Mouse (Mus musculus) adrenal gland, adult 18-20 months (tissue): Measurements from ENCODE around the gene Hebp1. TPM values are rescaled to one million over a fixed set of nuclear protein-coding genes. Genes with fewer than 3 reads are reported as not detected.

Source experiments
- DNase-seq, 2 experiments: peaks; one replicate each; pipeline ENCODE4 v3.0.0; 2021 to 2022; ENCODE audit warnings: low spot score in 2 of 2
- total RNA-seq, 2 experiments: library from RNA; stranded (reverse); gene quantifications; 1 replicate in 1 of 2; 2 replicates in 1 of 2; pipeline ENCODE4 v1.2.3; 2021

The Hebp1 gene
- total RNA-seq, 2 experiments from 2014 or later: 17.3 to 46.7 TPM

- no peak for DNase-seq
Measured at GRCm38 (mm10) chr6:135200122-135200957, 2.5 kb upstream of the Hebp1 start.

GRCm38 (mm10) chr6:135198726-135199125 is 904 bp upstream of the Hebp1 start:
- no peak for DNase-seq

- DNase-seq: no peak
Measured at GRCm38 (mm10) chr6:135197446-135197845, 376 bp downstream of the Hebp1 start.

- no peak for DNase-seq
Measured at GRCm38 (mm10) chr6:135196707-135197106, 1.1 kb downstream of the Hebp1 start.

- DNase-seq: no peak
Measured at GRCm38 (mm10) chr6:135194907-135195306, 2.9 kb downstream of the Hebp1 start.

GRCm38 (mm10) chr6:135193733-135194132 is 4.1 kb downstream of the Hebp1 start:
- no peak for DNase-seq

GRCm38 (mm10) chr6:135192993-135193392 is 4.8 kb downstream of the Hebp1 start:
- no peak for DNase-seq

- DNase-seq: no peak
Measured at GRCm38 (mm10) chr6:135191906-135192305, 5.9 kb downstream of the Hebp1 start.

- DNase-seq: no peak
Measured at GRCm38 (mm10) chr6:135190122-135190521, 7.7 kb downstream of the Hebp1 start.

GRCm38 (mm10) chr6:135188629-135189028 is 9.2 kb downstream of the Hebp1 start:
- no peak for DNase-seq

- DNase-seq: no peak
Measured at GRCm38 (mm10) chr6:135187076-135187917, 10.5 kb downstream of the Hebp1 start.

GRCm38 (mm10) chr6:135183961-135184360 is 13.9 kb downstream of the Hebp1 start:
- DNase-seq: no peak

GRCm38 (mm10) chr6:135182925-135183324 is 14.9 kb downstream of the Hebp1 start:
- no peak for DNase-seq

GRCm38 (mm10) chr6:135178599-135178998 is 19.2 kb downstream of the Hebp1 start:
- DNase-seq: no peak

GRCm38 (mm10) chr6:135177271-135177670 is 20.6 kb downstream of the Hebp1 start:
- no peak for DNase-seq

- DNase-seq: no peak
Measured at GRCm38 (mm10) chr6:135175014-135175413, 22.8 kb downstream of the Hebp1 start.

GRCm38 (mm10) chr6:135171736-135172135 is 26.1 kb downstream of the Hebp1 start:
- DNase-seq: no peak

GRCm38 (mm10) chr6:135169246-135169645 is 28.6 kb downstream of the Hebp1 start:
- DNase-seq: no peak

GRCm38 (mm10) chr6:135168471-135168870 is 29.4 kb downstream of the Hebp1 start:
- no peak for DNase-seq

GRCm38 (mm10) chr6:135167380-135168311 is 30.2 kb downstream of the Hebp1 start:
- peak; percentile 81 to 88 for DNase-seq

- DNase-seq: no peak
Measured at GRCm38 (mm10) chr6:135166712-135167111, 31.1 kb downstream of the Hebp1 start.
